Mouse (Mus musculus) G1E (cell line): ENCODE data around the gene Lztr1. TPM values are rescaled to one million over a fixed set of nuclear protein-coding genes. Genes with fewer than 3 reads are reported as not detected.

ENCODE experiments used
- ATAC-seq: 2 replicates; pipeline ENCODE4 v1.8.0; 2016; ENCODE audit warnings: mild to moderate bottlenecking; ENCODE audit not compliant: insufficient number of reproducible peaks, poor library complexity, low FRiP score, severe bottlenecking; ENCODE audit errors: extremely low read depth
- DNase-seq: peaks from one replicate; pipeline ENCODE4 v3.0.0; 2012; ENCODE audit warnings: low spot score
- H3K27me3 ChIP-seq: 2 replicates; pipeline ENCODE4 v1.6.1; 2012; ENCODE audit warnings: mild to moderate bottlenecking, low read length, inconsistent platforms; ENCODE audit not compliant: insufficient read depth
- H3K36me3 ChIP-seq: replicated peaks from 2 replicates; pipeline ENCODE3; 2012; ENCODE audit warnings: mild to moderate bottlenecking, inconsistent platforms
- H3K4me1 ChIP-seq: 2 replicates; pipeline ENCODE4 v1.6.1; 2012; ENCODE audit warnings: low read depth, low read length, inconsistent platforms, mixed read lengths; ENCODE audit not compliant: insufficient read depth
- H3K4me3 ChIP-seq: 2 replicates; pipeline ENCODE4 v1.5.1; 2012; ENCODE audit warnings: low read depth, mild to moderate bottlenecking, inconsistent platforms, low read length, moderate library complexity, mixed read lengths
- H3K9me3 ChIP-seq: replicated peaks from 2 replicates; pipeline ENCODE4 v1.6.1; 2012; ENCODE audit warnings: inconsistent platforms
- CTCF ChIP-seq: IDR thresholded peaks from 2 replicates; pipeline ENCODE4 v1.5.1; 2012; ENCODE audit warnings: low read depth, low read length, inconsistent platforms, mixed read lengths
- GATA1 ChIP-seq: IDR thresholded peaks from 2 replicates; pipeline ENCODE4 v1.6.1; 2012; ENCODE audit warnings: borderline replicate concordance, low read length, inconsistent platforms, mixed read lengths
- GATA2 ChIP-seq: IDR thresholded peaks from 2 replicates; pipeline ENCODE4 v1.6.1; 2012; ENCODE audit warnings: low read depth, low read length, inconsistent platforms, borderline replicate concordance
- POLR2AphosphoS5 ChIP-seq: IDR thresholded peaks from 2 replicates; pipeline ENCODE4 v1.6.1; 2012; ENCODE audit warnings: low read depth, low read length, inconsistent platforms; ENCODE audit not compliant: insufficient replicate concordance
- TAL1 ChIP-seq: conservative IDR thresholded peaks from 2 replicates; pipeline ENCODE4 v1.6.1; 2012; ENCODE audit warnings: low read depth, low read length, inconsistent platforms, mixed read lengths
- polyA plus RNA-seq: library from polyadenylated mRNA; stranded (reverse); fragments of >175 nt; gene quantifications from 2 replicates; pipeline ENCODE4 v1.2.3, GENCODE M21; 2012
- total RNA-seq, 2 experiments: library from RNA; stranded (forward) in 1 of 2; stranded (reverse) in 1 of 2; fragments of 200-1000 nt in 1 of 2; fragments of >200 nt in 1 of 2; fragmentation: Nextera tagmentation in 1 of 2; gene quantifications; 2 replicates each; pipeline ENCODE4 v1.2.3; 2014 to 2017

Lztr1 gene
- 48.4 and 78.0 TPM in 2 replicates for total RNA-seq (2014; fragmentation: Nextera tagmentation)
- 54.7 and 58.5 TPM in 2 replicates for total RNA-seq (2017)
- polyA plus RNA-seq: 35.9 and 42.5 TPM in 2 replicates

DNA sequence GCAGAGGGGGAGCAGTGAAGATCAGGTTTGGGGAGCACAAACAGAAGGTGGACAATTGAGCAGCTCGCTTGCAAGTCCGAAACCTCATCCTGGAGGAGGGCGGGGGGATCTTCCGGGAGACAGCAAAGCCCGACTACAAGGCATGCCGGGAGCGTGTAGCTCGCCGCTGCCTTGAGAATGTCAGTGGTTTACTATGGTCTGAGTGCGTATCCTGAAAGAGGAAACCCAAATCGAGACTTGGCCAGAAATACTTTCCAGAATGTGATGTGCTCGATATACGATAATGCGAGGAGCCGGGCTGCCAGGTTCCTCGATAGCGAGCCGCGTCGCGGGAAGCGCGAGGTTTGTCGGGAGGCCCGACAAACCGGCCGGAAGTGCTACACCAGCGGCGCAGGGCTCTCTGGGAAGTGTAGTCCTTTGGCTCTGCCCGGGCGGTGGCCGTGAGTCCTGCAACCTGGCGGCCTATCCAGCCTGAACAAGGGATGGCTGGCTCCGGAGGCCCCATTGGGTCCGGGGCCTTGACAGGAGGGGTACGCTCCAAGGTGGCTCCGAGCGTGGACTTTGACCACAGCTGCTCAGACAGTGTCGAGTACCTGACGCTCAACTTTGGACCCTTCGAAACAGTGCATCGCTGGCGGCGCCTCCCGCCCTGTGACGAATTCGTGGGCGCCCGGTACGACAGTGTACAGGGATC lies at the start of gene Lztr1:
Gene Lztr1, plus strand, starts transcription at position 143 of the 694 bp plus-strand sequence.
- DNase-seq (peak; percentile 90), ATAC-seq (peak; percentile 86)

GRCm38 (mm10) chr16:17460254-17460653 lies 48.2 kb upstream of the Lztr1 start:
- ATAC-seq (no peak), DNase-seq (no peak)
- TF ChIP-seq TAL1 (no peak), GATA2 (no peak), CTCF (peak; percentile 18; the same call in 1 of the 2 replicates), POLR2AphosphoS5 (no peak), GATA1 (no peak)
- Histone ChIP-seq H3K9me3 (no peaks in the 10 kb centered on the region), H3K36me3 (peaks cover 75% of the 10 kb centered on the region), H3K4me1 (peaks cover 27% of the 10 kb centered on the region), H3K27me3 (no peaks in the 10 kb centered on the region), H3K4me3 (no peak overlapping the region)

More for the DNA sequence above, at the start of gene Lztr1:
- peaks cover 29% of the 10 kb centered on the region for H3K4me1 ChIP-seq
- H3K4me3 ChIP-seq: peak within 1 kb of the TSS; percentile 76
- no peaks in the 10 kb centered on the region for H3K9me3 ChIP-seq
- H3K27me3 ChIP-seq: peaks cover 31% of the 10 kb centered on the region
- H3K36me3 ChIP-seq: peaks cover 36% of the 10 kb centered on the region
- TF ChIP-seq TAL1 (no peak), GATA1 (no peak), GATA2 (no peak), CTCF (no peak), POLR2AphosphoS5 (no peak)

- no peak for TF ChIP-seq POLR2AphosphoS5
- TF ChIP-seq TAL1: no peak
- TF ChIP-seq GATA2: no peak
- ATAC-seq: no peak
Observed at GRCm38 (mm10) chr16:17461596-17461995, 46.9 kb upstream of the Lztr1 start.

DNA sequence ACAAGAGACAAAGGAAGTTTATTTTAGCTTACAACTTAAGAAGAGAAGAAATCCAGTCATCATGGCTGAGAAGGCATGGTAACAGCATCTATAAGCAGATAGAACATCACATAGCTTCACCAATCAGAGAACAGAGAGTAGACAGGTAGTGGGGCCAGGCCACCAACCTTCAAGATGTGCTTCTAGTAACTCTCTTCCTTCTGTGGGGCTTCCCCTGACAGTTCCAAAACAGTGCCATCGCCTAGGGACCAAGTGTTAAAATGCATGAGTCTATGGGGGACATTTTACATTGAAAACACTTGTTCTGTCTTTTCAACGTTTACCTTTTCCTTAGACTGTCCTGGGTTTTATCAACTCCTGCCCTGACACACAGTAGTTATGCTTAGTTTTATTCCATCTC lies 45.3 kb upstream of the Lztr1 start:
- ATAC-seq (no peak), DNase-seq (no peak)
- no peak for TF ChIP-seq GATA2
- no peak for TF ChIP-seq GATA1
- no peak for TF ChIP-seq POLR2AphosphoS5
- TF ChIP-seq TAL1: no peak
- no peak for TF ChIP-seq CTCF
- Histone ChIP-seq H3K36me3 (peaks cover 66% of the 10 kb centered on the region), H3K4me3 (no peak overlapping the region), H3K27me3 (no peaks in the 10 kb centered on the region), H3K4me1 (peaks cover 16% of the 10 kb centered on the region), H3K9me3 (no peaks in the 10 kb centered on the region)

More at GRCm38 (mm10) chr16:17461596-17461995, 46.9 kb upstream of the Lztr1 start:
- H3K36me3 ChIP-seq: peaks cover 68% of the 10 kb centered on the region
- no peaks in the 10 kb centered on the region for H3K9me3 ChIP-seq
- no peak for DNase-seq
- H3K27me3 ChIP-seq: no peaks in the 10 kb centered on the region
- no peak overlapping the region for H3K4me3 ChIP-seq
- peaks cover 19% of the 10 kb centered on the region for H3K4me1 ChIP-seq

DNA sequence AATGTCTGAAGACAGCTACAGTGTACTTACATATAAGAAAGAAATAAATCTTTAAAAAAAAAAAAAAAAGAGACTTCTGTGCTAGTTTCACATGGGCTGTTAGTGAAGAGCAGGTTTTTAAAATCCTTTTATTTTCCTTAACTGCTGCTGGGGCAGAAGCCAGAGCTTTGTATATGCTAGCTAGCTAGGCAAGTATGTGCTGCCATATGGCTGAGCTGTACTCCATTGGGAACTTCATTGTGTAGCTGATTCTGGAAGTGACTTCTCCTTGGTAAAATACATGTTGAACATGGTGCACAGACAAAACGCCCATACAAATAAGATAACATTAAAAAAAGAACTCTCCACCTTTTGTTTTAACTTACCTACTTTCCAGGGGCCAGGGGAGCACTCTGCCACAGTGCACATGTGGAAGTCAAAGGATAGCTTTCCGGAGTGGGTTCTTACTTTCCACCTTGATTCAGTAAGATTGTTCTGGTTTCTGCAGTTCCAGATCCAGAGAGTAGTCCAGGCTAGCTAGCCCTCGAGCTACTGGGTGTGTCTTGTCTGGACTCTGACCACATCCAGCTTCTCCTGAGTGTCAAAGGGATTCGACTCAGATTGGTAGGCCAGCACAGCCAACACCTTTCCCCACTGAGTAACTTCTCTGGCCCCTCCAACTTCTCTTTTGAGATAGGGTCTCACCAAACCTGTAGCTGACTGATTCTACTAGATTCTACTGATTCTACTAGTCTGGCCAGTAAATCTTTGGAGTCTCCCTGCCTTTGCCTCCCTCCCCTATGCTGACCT lies 41.4 kb upstream of the Lztr1 start:
- TF ChIP-seq GATA1 (no peak), GATA2 (no peak), TAL1 (no peak), POLR2AphosphoS5 (no peak)
- Histone ChIP-seq H3K9me3 (no peaks in the 10 kb centered on the region), H3K4me3 (no peak overlapping the region), H3K4me1 (peaks cover 3% of the 10 kb centered on the region; the same call in 1 of the 2 replicates), H3K36me3 (peaks cover 69% of the 10 kb centered on the region), H3K27me3 (no peaks in the 10 kb centered on the region)
- no peak for DNase-seq
- ATAC-seq: no peak

GRCm38 (mm10) chr16:17472498-17472897 lies 36.0 kb upstream of the Lztr1 start:
- ATAC-seq: no peak
- Histone ChIP-seq H3K4me3 (no peak overlapping the region), H3K36me3 (peaks cover 80% of the 10 kb centered on the region), H3K4me1 (peaks cover under 1% of the 10 kb centered on the region; the same call in 1 of the 2 replicates), H3K27me3 (no peaks in the 10 kb centered on the region), H3K9me3 (no peaks in the 10 kb centered on the region)
- TF ChIP-seq CTCF (no peak), TAL1 (no peak), GATA1 (no peak), GATA2 (no peak), POLR2AphosphoS5 (no peak)
- no peak for DNase-seq
